In genomic region chr6:38939096-38939495, GRCm38 (mm10) we compare ENCODE assay signal across 26 mouse cellular contexts.
DNase-seq lines count a peak whose midpoint lies in the region; ATAC-seq lines count a peak whose summit lies in the region.
"Had no signal": no experiment of that assay in that cellular context is flagged by ENCODE, and none has a peak within 500 bp of the region (broad histone marks: within the 10 kb centered on the region; RNA-seq: fewer than 3 reads in every experiment).

No protein-coding gene starts in this region.

- peaks cover 27% of the 10 kb centered on the region for H3K4me1 ChIP-seq in heart, embryonic 13.5 days
- H3K4me1 ChIP-seq in megakaryocyte, embryonic 14.5 days = peaks cover 100% of the 10 kb centered on the region
- no peaks in the 10 kb centered on the region for H3K4me1 ChIP-seq in brown adipose tissue, adult 24 weeks (ENCODE audit: control insufficient read depth, insufficient read depth, insufficient read length, low read length)
- H3K4me1 ChIP-seq: embryonic facial prominence, embryonic 13.5 days; kidney, embryonic 15.5 days; midbrain, embryonic 10.5 days; midbrain, embryonic 15.5 days; neural tube, embryonic 15.5 days had no signal

- no peaks in the 10 kb centered on the region for H3K36me3 ChIP-seq in heart, embryonic 13.5 days
- peaks cover 100% of the 10 kb centered on the region for H3K36me3 ChIP-seq in megakaryocyte, embryonic 14.5 days (replicated peaks; ENCODE audit: low read length)
- H3K36me3 ChIP-seq in macrophage (ENCODE audit: inconsistent target) = peaks cover 9% of the 10 kb centered on the region; the same call in 1 of the 2 replicates
- H3K36me3 ChIP-seq: embryonic facial prominence, embryonic 13.5 days; heart, embryonic 15.5 days; hindbrain, embryonic 13.5 days; kidney, embryonic 15.5 days; midbrain, embryonic 10.5 days; midbrain, embryonic 15.5 days; neural tube, embryonic 15.5 days had no signal

- peaks cover 79% of the 10 kb centered on the region for H3K79me2 ChIP-seq in macrophage (ENCODE audit: inconsistent target)

- ATAC-seq in heart, embryonic 13.5 days (ENCODE audit: extremely low read depth, insufficient number of reproducible peaks, low FRiP score, low TSS enrichment) = no peak
- ATAC-seq in megakaryocyte, adult 5-6 weeks (ENCODE audit: poor library complexity, severe bottlenecking) = no peak
- no peak for ATAC-seq in erythroid progenitor cell, adult 5-6 weeks (replicated peaks; ENCODE audit: low FRiP score, poor library complexity, severe bottlenecking)
- ATAC-seq: CD4-positive, CD25-positive, alpha-beta regulatory T cell, adult 4 months; forebrain, postnatal 0 days; intestine, embryonic 16.5 days; lung, postnatal 0 days; midbrain, embryonic 15.5 days had no signal

- H3K4me2 ChIP-seq in heart, embryonic 13.5 days = no peak overlapping the region
- H3K4me2 ChIP-seq: embryonic facial prominence, embryonic 13.5 days; heart, embryonic 15.5 days; hindbrain, embryonic 13.5 days; kidney, embryonic 15.5 days; midbrain, embryonic 15.5 days; neural tube, embryonic 15.5 days had no signal

- H3K9ac ChIP-seq in heart, embryonic 13.5 days = no peak overlapping the region
- H3K9ac ChIP-seq: embryonic facial prominence, embryonic 13.5 days; forebrain, postnatal 0 days; heart, embryonic 15.5 days; hindbrain, embryonic 13.5 days; kidney, embryonic 15.5 days; midbrain, embryonic 15.5 days; neural tube, embryonic 15.5 days had no signal

- H3K27ac ChIP-seq in heart, embryonic 13.5 days (replicated peaks) = 0 out of 2 replicates have a peak overlapping the region, but pooled peaks have one; percentile 41
- H3K27ac ChIP-seq in brown adipose tissue, adult 24 weeks (replicated peaks; ENCODE audit: low read depth, low read length) = peak overlapping the region; percentile 30; the same call in 1 of the 2 replicates
- H3K27ac ChIP-seq in macrophage = peak overlapping the region; percentile 95
- H3K27ac ChIP-seq: embryonic facial prominence, embryonic 13.5 days; heart, embryonic 15.5 days; hindbrain, embryonic 13.5 days; kidney, embryonic 15.5 days; midbrain, embryonic 10.5 days; midbrain, embryonic 15.5 days; neural tube, embryonic 15.5 days had no signal

- WGBS in heart, embryonic 13.5 days = 72% methylated on average over 4 of the region's 4 CpGs
- WGBS in macrophage (ENCODE audit: missing documents) = 53% methylated on average over 4 of the region's 4 CpGs

- H3K9me3 ChIP-seq in heart, embryonic 13.5 days = no peaks in the 10 kb centered on the region; the same call in 1 of the 2 replicates
- peaks cover 6% of the 10 kb centered on the region; the same call in 1 of the 2 replicates for H3K9me3 ChIP-seq in megakaryocyte, embryonic 14.5 days
- H3K9me3 ChIP-seq: embryonic facial prominence, embryonic 13.5 days; heart, embryonic 15.5 days; hindbrain, embryonic 13.5 days; kidney, embryonic 15.5 days; midbrain, embryonic 10.5 days; midbrain, embryonic 15.5 days; neural tube, embryonic 15.5 days had no signal

- no peak for DNase-seq in heart, postnatal 14 days
- no peak for DNase-seq in embryo, embryonic 10 days (ENCODE audit: low spot score)
- DNase-seq: cerebellum, adult 8-10 months; forebrain, postnatal 0 days; kidney, postnatal 25 days; layer of hippocampus, postnatal 36 days; left cerebral cortex, postnatal 4 days; retina, postnatal 1 day; right cerebral cortex, postnatal 14 days; thymus, postnatal 4 days had no signal

- no peaks in the 10 kb centered on the region for H3K27me3 ChIP-seq in heart, embryonic 13.5 days (replicated peaks)
- H3K27me3 ChIP-seq in megakaryocyte, embryonic 14.5 days (replicated peaks) = no peaks in the 10 kb centered on the region
- H3K27me3 ChIP-seq: embryonic facial prominence, embryonic 13.5 days; heart, embryonic 15.5 days; hindbrain, embryonic 13.5 days; kidney, embryonic 15.5 days; midbrain, embryonic 15.5 days; neural tube, embryonic 15.5 days had no signal

- intact Hi-C loops in heart, postnatal 14 days (cut with DNase I) = no loop called here

- no peak overlapping the region for H3K4me3 ChIP-seq in heart, embryonic 13.5 days
- peak overlapping the region; percentile 57 for H3K4me3 ChIP-seq in megakaryocyte, embryonic 14.5 days (replicated peaks)
- no peak overlapping the region for H3K4me3 ChIP-seq in brown adipose tissue, adult 24 weeks (ENCODE audit: insufficient read depth, low read depth, low read length)
- H3K4me3 ChIP-seq in macrophage (ENCODE audit: inconsistent target) = no peak overlapping the region
- H3K4me3 ChIP-seq: embryonic facial prominence, embryonic 13.5 days; heart, embryonic 15.5 days; hindbrain, embryonic 13.5 days; kidney, embryonic 15.5 days; midbrain, embryonic 10.5 days; midbrain, embryonic 15.5 days; neural tube, embryonic 15.5 days had no signal

Comparison
In these comparisons a context has a peak if more than half of its experiments do, and no peak if none do; other contexts are left out.
1. H3K27ac ChIP-seq: peak in every context shown above with its lines; median percentile 95 in macrophage; 41 in heart, embryonic 13.5 days; 30 in brown adipose tissue, adult 24 weeks.